Mouse (Mus musculus) kidney, adult 2 months (tissue): Measurements from ENCODE around the gene Trit1. TPM values are rescaled to one million over a fixed set of nuclear protein-coding genes. Genes with fewer than 3 reads are reported as not detected.

ENCODE experiments used
- DNase-seq: peaks from one replicate; pipeline ENCODE4 v3.0.0; 2021
- H3K27ac ChIP-seq: fragments of 200-500 bp; 2 replicates; pipeline ENCODE4 v1.5.1; 2012; ENCODE audit warnings: low read depth, low read length, control low read depth, inconsistent platforms; ENCODE audit not compliant: insufficient read depth
- H3K27me3 ChIP-seq: fragments of 200-500 bp; replicated peaks from 2 replicates; pipeline ENCODE4 v1.6.1; 2012; ENCODE audit warnings: mild to moderate bottlenecking, moderate library complexity, low read length, inconsistent platforms; ENCODE audit not compliant: control insufficient read depth, insufficient read depth
- H3K36me3 ChIP-seq: fragments of 200-500 bp; 2 replicates; pipeline ENCODE4 v1.6.1; 2012; ENCODE audit warnings: mild to moderate bottlenecking, moderate library complexity, low read length, inconsistent platforms; ENCODE audit not compliant: control insufficient read depth, insufficient read depth
- H3K4me1 ChIP-seq: fragments of 200-500 bp; 2 replicates; pipeline ENCODE4 v1.6.1; 2011; ENCODE audit warnings: low read length; ENCODE audit not compliant: control insufficient read depth, insufficient read depth
- H3K4me3 ChIP-seq: fragments of 200-500 bp; 2 replicates; pipeline ENCODE4 v1.5.1; 2011; ENCODE audit warnings: mild to moderate bottlenecking, low read depth, low read length, control low read depth; ENCODE audit not compliant: insufficient read depth
- CTCF ChIP-seq: fragments of 200-500 bp; conservative IDR thresholded peaks from 2 replicates; pipeline ENCODE4 v1.5.1; 2011; ENCODE audit warnings: low read depth, mild to moderate bottlenecking, control low read depth, low read length, moderate library complexity, mixed read lengths; ENCODE audit not compliant: insufficient read depth, insufficient read length
- POLR2A ChIP-seq: fragments of 200-500 bp; IDR thresholded peaks from one replicate; pipeline ENCODE4 v1.6.1; 2011; ENCODE audit warnings: low read depth, low read length, control low read depth
- WGBS: fragments of 180-500 bp; shearing (Covaris S2); methylation state at CpG from one replicate; pipeline ENCODE4 v1.1.7; 2018; 5-methylcytosine and 5-hydroxymethylcytosine counted together
- polyA plus RNA-seq: library from polyadenylated mRNA; depleted of rRNA; stranded (reverse); fragments of >200 nt; gene quantifications from 2 replicates; pipeline ENCODE4 v1.2.3, GENCODE M21; 2012; rRNA removed

The Trit1 gene
- polyA plus RNA-seq, result 4.7 and 5.1 TPM in 2 replicates

DNA sequence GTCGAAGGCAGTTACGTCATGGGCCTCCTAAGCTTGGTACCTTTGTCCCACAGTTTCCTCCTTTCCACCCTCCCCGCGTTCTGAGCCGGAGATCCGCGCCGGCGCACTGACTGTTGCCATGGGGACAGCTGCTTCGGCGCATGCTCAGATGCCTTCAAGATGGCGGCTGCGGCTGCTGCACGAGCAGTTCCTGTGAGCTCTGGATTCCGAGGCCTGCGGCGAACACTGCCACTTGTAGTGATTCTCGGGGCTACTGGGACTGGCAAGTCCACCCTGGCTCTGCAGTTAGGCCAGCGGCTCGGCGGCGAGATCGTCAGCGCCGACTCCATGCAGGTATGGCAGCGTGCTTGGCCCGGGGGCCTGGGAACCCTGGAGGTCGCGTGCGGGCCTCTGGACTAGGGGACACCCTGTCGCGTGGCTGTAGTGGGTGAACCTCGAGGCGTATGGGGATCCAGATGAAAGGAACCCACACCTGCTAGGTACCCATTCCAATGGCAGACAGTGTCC, at the start of gene Trit1:
Gene Trit1 (plus strand): TSS at position 147 of the 507 bp plus-strand sequence.
- Histone ChIP-seq H3K36me3 (no peaks in the 10 kb centered on the region; the same call in 1 of the 2 replicates), H3K27ac (peak within 1 kb of the TSS; percentile 72), H3K4me3 (peak within 1 kb of the TSS; percentile 65), H3K4me1 (peaks cover 8% of the 10 kb centered on the region), H3K27me3 (no peaks in the 10 kb centered on the region)
- DNase-seq, result peak; percentile 97
- under 1% methylated on average over 34 of the region's 34 CpGs for WGBS
- no peak for TF ChIP-seq CTCF
- peak; percentile 68 for TF ChIP-seq POLR2A

DNA sequence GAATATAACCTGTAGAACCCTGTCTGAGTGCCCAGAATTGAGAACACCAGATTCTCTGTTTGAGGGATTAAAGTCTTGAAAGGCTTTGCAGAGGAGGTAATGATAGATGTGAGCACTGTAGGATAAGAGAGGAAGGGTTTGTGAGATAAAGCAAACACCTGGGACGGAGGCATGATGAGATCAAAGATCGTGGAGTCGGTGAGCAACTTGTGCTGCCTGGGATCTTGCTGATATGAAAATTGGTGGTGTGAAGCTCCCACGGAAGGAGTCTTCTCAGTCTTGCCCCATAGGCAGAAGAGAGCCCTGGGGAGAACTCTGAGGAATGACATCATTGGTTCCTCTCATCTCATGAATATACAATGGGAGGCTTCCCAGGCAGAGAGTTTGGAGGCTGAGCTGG, 48.3 kb upstream of the Trit1 start:
- no peak for DNase-seq
- TF ChIP-seq POLR2A (no peak), CTCF (no peak)
- H3K36me3 ChIP-seq, result no peaks in the 10 kb centered on the region
- H3K4me1 ChIP-seq, result peaks cover 3% of the 10 kb centered on the region; the same call in 1 of the 2 replicates
- WGBS, result 92% methylated on average over 4 of the region's 4 CpGs
- no peak overlapping the region for H3K4me3 ChIP-seq
- H3K27me3 ChIP-seq, result no peaks in the 10 kb centered on the region
- no peak overlapping the region for H3K27ac ChIP-seq

DNA sequence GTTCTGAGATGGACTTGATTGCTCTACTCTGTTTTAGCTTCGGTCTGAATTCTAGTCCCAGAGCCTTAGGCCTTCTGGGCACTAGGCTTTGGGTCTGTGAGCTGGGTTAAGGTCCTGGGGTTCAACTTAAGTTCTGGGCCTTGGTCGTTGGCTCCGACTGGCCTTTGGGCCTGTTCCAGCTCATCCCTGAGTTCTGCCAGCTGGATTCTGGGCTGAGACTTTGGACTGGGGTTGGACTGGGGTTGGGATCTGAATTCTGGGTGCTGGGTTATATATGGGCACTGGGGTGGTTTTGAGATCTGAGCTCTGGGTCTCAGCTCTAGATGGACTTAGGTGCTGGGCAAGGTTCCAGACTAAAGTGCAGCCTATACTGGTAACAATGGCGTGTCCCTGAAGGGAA, 45.2 kb upstream of the Trit1 start:
- 58% methylated on average over 4 of the region's 4 CpGs for WGBS
- Histone ChIP-seq H3K27me3 (no peaks in the 10 kb centered on the region), H3K4me3 (no peak overlapping the region), H3K36me3 (no peaks in the 10 kb centered on the region), H3K4me1 (peaks cover 8% of the 10 kb centered on the region; the same call in 1 of the 2 replicates), H3K27ac (peak overlapping the region; percentile 40; the same call in 1 of the 2 replicates)
- TF ChIP-seq CTCF, result no peak
- no peak for TF ChIP-seq POLR2A
- DNase-seq, result peak; percentile 94

DNA sequence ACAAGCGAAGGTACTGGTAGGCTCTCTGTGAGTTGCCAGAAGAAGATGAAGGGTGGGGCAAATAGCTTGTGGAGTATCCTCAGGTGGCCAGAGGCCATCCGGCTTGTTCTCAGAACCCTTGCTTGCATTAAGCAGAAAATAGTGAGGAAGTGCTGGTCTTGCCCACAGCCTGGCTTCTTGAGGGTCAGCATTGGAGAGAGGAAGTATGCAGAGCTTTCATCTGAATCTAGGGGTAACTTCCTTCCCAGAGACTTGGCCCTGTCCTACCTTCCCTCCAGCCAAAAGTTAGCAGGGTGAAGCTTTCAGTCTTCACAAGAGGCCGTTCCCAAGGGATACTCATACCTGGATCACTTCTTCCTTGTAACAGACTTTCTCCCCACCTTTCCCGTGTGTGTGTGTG, 44.8 kb upstream of the Trit1 start:
- WGBS, result 74% methylated on average over 4 of the region's 4 CpGs

DNA sequence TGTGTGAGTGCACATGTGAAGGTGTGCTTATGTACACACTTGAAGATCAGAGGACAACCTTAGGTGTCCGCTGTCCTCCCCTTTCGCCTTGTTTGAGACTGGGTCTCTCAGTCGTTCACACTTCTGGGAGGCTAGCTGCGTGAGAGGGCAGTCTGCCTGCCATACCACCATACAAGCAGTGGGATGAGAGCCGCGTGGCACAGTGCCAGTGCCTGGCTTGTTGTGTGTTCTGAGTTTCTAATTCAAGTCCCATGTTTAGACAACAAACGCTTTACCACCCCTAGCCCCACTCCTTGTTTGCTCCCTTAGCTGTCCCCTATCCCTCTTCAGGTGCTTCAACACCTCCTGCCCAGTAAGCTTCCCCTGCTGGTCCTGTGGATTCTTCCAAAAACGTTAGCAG, 44.3 kb upstream of the Trit1 start:
- peaks cover 8% of the 10 kb centered on the region; the same call in 1 of the 2 replicates for H3K4me1 ChIP-seq
- DNase-seq, result peak; percentile 33
- WGBS, result 58% methylated on average over 8 of the region's 8 CpGs
- H3K36me3 ChIP-seq, result no peaks in the 10 kb centered on the region
- H3K4me3 ChIP-seq, result no peak overlapping the region
- TF ChIP-seq CTCF (no peak), POLR2A (no peak)
- no peaks in the 10 kb centered on the region for H3K27me3 ChIP-seq
- peak overlapping the region; percentile 29 for H3K27ac ChIP-seq

More for the DNA sequence above, 44.8 kb upstream of the Trit1 start:
- Histone ChIP-seq H3K27me3 (no peaks in the 10 kb centered on the region), H3K27ac (peak overlapping the region; percentile 29), H3K4me3 (no peak overlapping the region), H3K4me1 (peaks cover 8% of the 10 kb centered on the region; the same call in 1 of the 2 replicates), H3K36me3 (no peaks in the 10 kb centered on the region)
- DNase-seq, result no peak
- TF ChIP-seq POLR2A, result no peak

DNA sequence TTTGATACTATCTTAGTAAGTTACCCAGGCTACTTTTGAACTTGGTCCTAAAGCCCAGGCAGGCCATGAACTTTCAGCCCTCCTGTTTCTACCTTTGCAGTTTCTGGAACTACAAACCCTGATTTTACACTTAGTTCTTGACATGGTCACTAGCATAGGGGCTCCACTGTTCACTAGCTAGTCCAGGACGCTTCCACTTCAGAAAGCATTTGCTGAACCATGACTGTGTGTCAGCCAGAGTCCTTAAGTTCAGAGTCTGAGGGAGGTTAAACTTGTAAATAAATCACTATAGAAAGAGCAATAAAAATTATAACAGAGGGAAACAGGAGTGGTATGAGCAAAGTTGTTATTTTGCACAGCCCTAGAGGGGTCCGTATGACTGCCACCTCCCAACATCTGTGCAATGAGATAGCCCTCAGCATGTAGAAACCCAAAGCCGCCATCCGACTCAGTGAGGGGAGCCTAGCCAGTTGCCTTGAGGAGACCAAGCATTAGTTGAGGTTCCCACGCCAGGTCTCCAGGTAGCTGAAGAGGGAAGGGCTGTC, 41.3 kb upstream of the Trit1 start:
- no peak overlapping the region for H3K4me3 ChIP-seq
- H3K4me1 ChIP-seq, result peaks cover 8% of the 10 kb centered on the region; the same call in 1 of the 2 replicates
- peak overlapping the region; percentile 92 for H3K27ac ChIP-seq
- H3K27me3 ChIP-seq, result no peaks in the 10 kb centered on the region
- H3K36me3 ChIP-seq, result no peaks in the 10 kb centered on the region
- DNase-seq, result peak; percentile 82
- 43% methylated on average over 5 of the region's 5 CpGs for WGBS
- TF ChIP-seq CTCF, result no peak
- no peak for TF ChIP-seq POLR2A

DNA sequence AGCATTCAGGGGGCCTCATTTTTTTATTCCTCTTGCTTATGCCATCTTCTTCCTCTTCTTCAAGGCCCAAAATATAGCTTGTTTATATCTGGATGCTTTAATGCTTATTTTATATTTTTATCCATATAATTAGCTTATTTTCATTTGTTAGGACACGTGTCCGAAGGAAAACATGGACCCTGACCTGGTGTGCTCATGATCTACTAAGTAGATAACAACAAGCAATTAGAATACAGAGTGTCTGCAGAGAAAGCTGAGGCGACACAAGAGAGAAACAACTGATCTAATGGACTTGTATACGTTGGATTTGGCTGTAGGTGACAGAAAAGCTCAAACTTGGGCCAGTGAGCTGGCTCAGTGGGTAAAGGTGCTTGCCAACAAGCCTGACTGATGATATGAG, 39.5 kb upstream of the Trit1 start:
- TF ChIP-seq CTCF, result no peak
- TF ChIP-seq POLR2A, result no peak
- Histone ChIP-seq H3K4me3 (no peak overlapping the region), H3K4me1 (peaks cover 6% of the 10 kb centered on the region; the same call in 1 of the 2 replicates), H3K27ac (no peak overlapping the region), H3K27me3 (no peaks in the 10 kb centered on the region), H3K36me3 (no peaks in the 10 kb centered on the region)
- WGBS, result 59% methylated on average over 4 of the region's 4 CpGs
- no peak for DNase-seq

DNA sequence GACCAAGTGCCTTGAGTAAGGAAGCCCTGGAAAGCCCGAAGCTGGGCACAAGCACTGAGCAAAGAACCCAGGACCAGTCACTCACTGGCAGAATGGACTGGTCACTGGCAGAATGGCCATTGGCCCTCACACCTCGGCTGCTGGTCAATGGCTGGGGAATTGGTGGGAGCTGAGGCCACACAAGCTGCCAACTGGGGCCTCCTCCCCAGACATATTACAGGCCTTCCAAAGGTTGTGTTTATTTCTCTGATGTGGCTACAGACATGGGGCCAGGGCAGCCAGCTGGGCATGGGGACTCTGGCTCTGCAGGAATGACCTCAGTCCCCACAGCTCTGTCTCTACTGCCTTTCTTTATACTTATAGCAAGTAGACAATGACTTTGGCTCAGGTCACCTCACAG, 37.5 kb upstream of the Trit1 start:
- peaks cover 6% of the 10 kb centered on the region; the same call in 1 of the 2 replicates for H3K4me1 ChIP-seq
- WGBS, result 76% methylated on average over 2 of the region's 2 CpGs
- no peak overlapping the region for H3K4me3 ChIP-seq
- no peaks in the 10 kb centered on the region for H3K27me3 ChIP-seq
- no peak for DNase-seq
- H3K36me3 ChIP-seq, result no peaks in the 10 kb centered on the region
- TF ChIP-seq POLR2A, result no peak
- no peak for TF ChIP-seq CTCF
- no peak overlapping the region for H3K27ac ChIP-seq
